Mouse (Mus musculus) megakaryocyte progenitor cell, adult 5-6 weeks (primary cell): ENCODE measurements at regions not wholly inside any gene's neighbourhood (a gene's known extent, or its start where the extent isn't known, plus 50 kb on each side); places are given as distances from the start of the nearest gene placed in this dataset.
A peak's percentile ranks its signal among the peaks of the same experiment; 100 is the strongest.

Source experiments
- ATAC-seq: replicated peaks from 2 replicates; pipeline ENCODE4 v1.8.0; 2016; ENCODE audit warnings: mild to moderate bottlenecking, moderate TSS enrichment, inconsistent platforms; ENCODE audit not compliant: poor library complexity

DNA sequence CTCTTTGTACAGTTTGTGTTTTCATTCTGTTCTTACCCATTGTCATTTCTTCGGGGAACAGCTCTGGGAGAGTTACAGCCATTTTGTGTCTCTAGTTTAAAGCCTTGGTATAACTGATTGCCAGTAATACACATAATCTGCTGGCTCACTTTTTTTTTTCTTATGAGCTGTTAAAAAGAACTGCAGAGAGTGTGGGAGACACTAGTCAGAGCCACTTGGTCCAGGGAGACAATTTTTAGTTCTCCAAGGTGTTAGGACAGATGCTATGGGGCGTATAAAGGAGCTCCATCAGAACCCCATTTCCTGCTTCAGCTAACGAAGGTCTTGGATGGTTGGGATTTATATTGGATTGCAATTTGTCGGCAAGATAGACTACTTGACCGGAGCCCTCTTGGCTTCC, 93.6 kb upstream of the Pmfbp1 start:
- ATAC-seq = no peak

GRCm38 (mm10) chr8:109407913-109408312, 85.9 kb upstream of the Pmfbp1 start:
- no peak for ATAC-seq

- no peak for ATAC-seq
Measured at GRCm38 (mm10) chr8:109410531-109410930, 83.3 kb upstream of the Pmfbp1 start.

DNA sequence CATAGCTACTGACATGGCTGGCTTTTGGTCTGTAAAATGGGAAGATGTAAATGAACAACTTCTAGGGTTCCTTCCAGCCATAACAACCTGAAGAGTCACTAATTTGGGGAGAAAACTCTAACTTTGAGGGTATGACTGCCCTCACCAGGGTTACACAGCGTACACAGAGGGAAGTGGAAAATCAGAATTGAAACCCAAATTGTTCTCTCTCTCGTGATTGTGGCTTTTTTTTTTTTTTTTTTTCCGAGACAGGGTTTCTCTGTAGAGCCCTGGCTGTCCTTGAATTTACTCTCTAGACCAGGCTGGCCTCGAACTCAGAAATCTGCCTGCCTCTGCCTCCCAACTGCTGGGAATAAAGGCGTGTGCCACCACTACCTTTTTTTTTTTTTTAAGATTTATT, 80.4 kb upstream of the Pmfbp1 start:
- no peak for ATAC-seq

GRCm38 (mm10) chr8:109415315-109415714, 78.5 kb upstream of the Pmfbp1 start:
- ATAC-seq = no peak

GRCm38 (mm10) chr8:109415906-109416305, 77.9 kb upstream of the Pmfbp1 start:
- no peak for ATAC-seq

GRCm38 (mm10) chr8:109416327-109417100, 77.3 kb upstream of the Pmfbp1 start:
- no peak for ATAC-seq

DNA sequence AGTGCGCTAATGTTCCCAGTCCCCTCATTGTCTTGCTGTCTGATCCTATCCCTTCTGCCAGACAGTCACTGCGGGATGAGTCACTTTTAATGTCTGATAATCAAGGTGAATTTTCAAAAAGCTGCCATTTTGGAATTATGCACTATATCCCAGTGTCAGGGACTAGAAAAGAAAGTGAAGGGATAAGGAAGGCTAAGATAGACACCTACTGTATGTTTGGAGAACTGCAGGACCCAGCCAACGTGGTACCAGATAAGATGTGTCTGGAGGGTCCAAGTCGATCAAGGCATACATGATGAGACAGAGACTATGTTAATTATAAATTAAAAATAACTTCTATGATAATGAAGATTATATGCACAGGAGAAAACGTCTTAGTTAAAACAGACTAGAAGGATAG, 76.6 kb upstream of the Pmfbp1 start:
- ATAC-seq = peak; percentile 60; the same call in 1 of the 2 replicates

GRCm38 (mm10) chr8:109417971-109418370, 75.9 kb upstream of the Pmfbp1 start:
- ATAC-seq = no peak

DNA sequence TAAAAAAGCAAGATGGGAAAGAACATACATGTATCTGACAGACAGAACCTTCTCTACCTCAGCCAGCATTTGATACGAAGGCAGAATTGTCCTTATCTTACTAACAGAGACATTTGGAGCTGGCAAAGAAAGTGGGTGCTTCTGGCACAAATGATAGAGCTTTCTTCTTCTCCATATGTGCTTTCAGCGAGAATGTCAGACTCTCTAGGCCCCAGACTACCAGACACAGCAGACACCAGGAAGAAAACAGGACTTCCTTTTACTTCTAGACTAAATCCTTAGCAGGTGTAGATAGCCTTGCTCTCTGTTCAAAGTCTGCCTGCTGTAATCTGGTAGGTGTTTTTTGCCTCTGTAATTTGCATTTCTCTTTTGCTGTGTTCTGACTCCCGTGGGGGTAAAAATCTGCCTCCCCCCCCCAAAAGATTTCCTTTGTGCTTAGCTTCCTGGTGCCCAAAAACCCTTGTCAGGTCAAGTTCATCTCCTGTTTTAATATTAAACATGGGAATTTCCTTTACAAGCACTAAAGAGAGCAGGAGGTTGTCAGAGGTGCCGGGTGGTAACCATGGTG, 74.7 kb upstream of the Pmfbp1 start:
- no peak for ATAC-seq

DNA sequence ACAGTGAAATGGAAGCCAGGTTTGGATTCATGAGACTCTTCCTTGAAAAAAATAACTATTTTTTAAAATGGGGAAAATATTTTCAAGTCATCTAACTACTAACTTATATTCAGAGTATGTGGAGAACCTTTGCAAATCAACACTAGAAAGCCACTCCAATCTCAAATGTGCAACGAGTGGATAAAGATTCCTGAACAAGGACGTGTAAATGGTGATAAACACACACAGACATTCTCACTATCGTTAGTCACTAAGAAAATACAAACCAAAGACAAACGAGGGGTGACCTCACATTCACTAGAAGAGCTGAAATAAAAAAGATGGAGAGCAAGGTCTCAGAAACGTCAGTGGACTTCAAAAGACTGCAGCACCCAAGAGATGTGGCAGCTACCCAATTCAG, 69.8 kb upstream of the Pmfbp1 start:
- no peak for ATAC-seq

- no peak for ATAC-seq
Measured at GRCm38 (mm10) chr8:109428551-109428950, 65.3 kb upstream of the Pmfbp1 start.

- no peak for ATAC-seq
Measured at GRCm38 (mm10) chr8:109434538-109434937, 59.3 kb upstream of the Pmfbp1 start.

- ATAC-seq = no peak
Measured at GRCm38 (mm10) chr8:109436056-109436455, 57.8 kb upstream of the Pmfbp1 start.

DNA sequence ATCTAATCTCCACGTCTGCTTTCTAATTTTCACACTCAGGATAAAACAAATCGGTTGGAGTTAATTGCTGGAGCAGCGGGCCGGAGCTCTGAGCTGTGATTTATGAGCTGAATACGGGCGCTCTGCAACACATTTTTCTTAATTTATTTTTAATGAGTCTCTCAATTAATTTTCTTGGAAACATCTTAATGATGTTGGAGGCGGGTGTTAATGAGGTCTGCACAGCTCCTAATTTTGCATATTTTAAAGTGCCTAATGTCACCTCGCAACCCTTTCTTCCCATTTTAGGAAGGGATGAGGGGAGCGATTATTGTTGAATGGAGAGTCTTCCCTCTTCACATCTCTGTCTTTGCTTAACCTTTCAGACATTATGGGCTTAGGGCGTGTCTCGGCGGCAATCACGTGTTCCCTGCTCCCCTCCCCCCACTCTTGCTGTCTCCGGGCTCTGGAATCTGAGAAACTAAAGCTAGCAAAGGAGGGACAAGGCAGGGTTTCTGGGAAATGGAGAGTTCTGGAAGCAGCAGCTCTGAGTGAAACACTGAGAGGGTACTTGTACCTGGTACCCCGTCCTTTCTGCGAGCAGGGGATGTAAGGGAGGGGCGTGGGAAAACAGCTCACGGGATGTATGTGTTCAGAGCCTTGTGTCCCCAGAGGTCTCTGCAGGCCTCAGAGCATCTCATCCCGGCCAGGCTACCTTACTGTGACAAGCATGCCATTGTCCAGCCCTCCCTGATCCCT, 56.8 kb upstream of the Pmfbp1 start:
- no peak for ATAC-seq

DNA sequence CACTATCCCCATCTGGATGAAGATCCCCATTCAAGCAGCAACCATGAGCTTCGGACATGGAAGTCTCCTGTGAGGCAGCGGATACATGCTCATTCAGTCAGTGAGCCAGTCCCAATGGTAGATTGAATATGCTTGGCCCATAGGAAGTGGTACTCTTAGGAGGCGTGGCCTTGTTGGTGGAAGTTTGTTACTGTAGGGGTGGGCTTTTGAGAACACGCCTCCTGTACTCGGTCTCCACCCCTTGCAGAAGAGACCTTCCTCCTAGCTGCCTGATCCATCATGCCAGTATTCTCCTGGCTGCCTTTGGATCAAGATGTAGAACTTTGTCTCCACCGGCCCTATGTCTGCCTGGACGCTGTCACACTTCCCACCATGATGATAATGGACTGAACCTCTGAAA, 55.3 kb upstream of the Pmfbp1 start:
- no peak for ATAC-seq
